Mouse (Mus musculus) kidney, postnatal 0 days (tissue): ENCODE results near the gene Spty2d1. TPM values are rescaled to one million over a fixed set of nuclear protein-coding genes. Genes with fewer than 3 reads are reported as not detected.

Experiments used
- ATAC-seq: fragments of 200-750 bp; cut with Nextera tagmentation; replicated peaks from 2 replicates; pipeline ENCODE4 v1.8.0; 2017; ENCODE audit warnings: low read depth, moderate number of reproducible peaks, moderate TSS enrichment, moderate library complexity; ENCODE audit not compliant: low FRiP score
- DNase-seq: peaks from one replicate; pipeline ENCODE4 v3.0.0-alpha.2; 2016; ENCODE audit warnings: low spot score
- H3K27ac ChIP-seq: fragments of 300-500 bp; sonication (generic); 2 replicates; pipeline ENCODE4 v1.5.1; 2014; ENCODE audit warnings: mild to moderate bottlenecking
- H3K27me3 ChIP-seq: fragments of 300-500 bp; sonication (generic); 2 replicates; pipeline ENCODE4 v1.6.1; 2014; ENCODE audit warnings: low read length, mixed read lengths; ENCODE audit not compliant: insufficient read depth
- H3K36me3 ChIP-seq: fragments of 300-500 bp; sonication (generic); 2 replicates; pipeline ENCODE4 v1.6.1; 2014; ENCODE audit warnings: low read length, mixed read lengths; ENCODE audit not compliant: insufficient read depth
- H3K4me1 ChIP-seq: fragments of 300-500 bp; sonication (generic); replicated peaks from 2 replicates; pipeline ENCODE4 v1.6.1; 2014; ENCODE audit warnings: antibody characterized with exemption, low read length, mixed read lengths; ENCODE audit not compliant: insufficient read depth
- H3K4me2 ChIP-seq: fragments of 300-500 bp; sonication (generic); 2 replicates; pipeline ENCODE4 v1.6.1; 2014; ENCODE audit warnings: mild to moderate bottlenecking, low read length, moderate library complexity, mixed read lengths
- H3K4me3 ChIP-seq: fragments of 300-500 bp; sonication (generic); replicated peaks from 2 replicates; pipeline ENCODE4 v1.5.1; 2014; ENCODE audit warnings: low read depth, low read length
- H3K9ac ChIP-seq: fragments of 300-500 bp; sonication (generic); 2 replicates; pipeline ENCODE4 v1.6.1; 2014; ENCODE audit warnings: low read depth, low read length
- H3K9me3 ChIP-seq: fragments of 300-500 bp; sonication (generic); replicated peaks from 2 replicates; pipeline ENCODE4 v1.6.1; 2016; ENCODE audit warnings: low read length, inconsistent platforms, mixed read lengths
- CTCF ChIP-seq: IDR thresholded peaks from 2 replicates; pipeline ENCODE4 v1.5.1; 2016; ENCODE audit warnings: antibody characterized with exemption, low read depth, mild to moderate bottlenecking, moderate library complexity
- WGBS: fragments of 180-500 bp; shearing (Covaris S2); extraction: QIAGEN DNeasy Blood & Tissue Kit; methylation state at CpG from one replicate; pipeline ENCODE4 v1.1.7; 2014; 5-methylcytosine and 5-hydroxymethylcytosine counted together
- polyA plus RNA-seq: library from polyadenylated mRNA; unstranded; fragments of >200 nt; fragmentation: Nextera tagmentation; extraction: Ambion mirVana; gene quantifications from 2 replicates; pipeline ENCODE4 v1.2.1, GENCODE M21; 2015

Gene Spty2d1
- polyA plus RNA-seq, 1 experiment from 2014 or later, result 13.7 TPM

- no peak for ATAC-seq
- H3K4me2 ChIP-seq, result no peak overlapping the region
- peaks cover 4% of the 10 kb centered on the region; the same call in 1 of the 2 replicates for H3K36me3 ChIP-seq
- H3K27ac ChIP-seq, result no peak overlapping the region
- no peak overlapping the region for H3K9ac ChIP-seq
- no peak overlapping the region for H3K4me3 ChIP-seq
- TF ChIP-seq CTCF, result no peak
- peak; percentile 37 for DNase-seq
- 35% methylated on average over 5 of the region's 5 CpGs for WGBS
- no peaks in the 10 kb centered on the region for H3K9me3 ChIP-seq
- no peaks in the 10 kb centered on the region for H3K27me3 ChIP-seq
- H3K4me1 ChIP-seq, result no peaks in the 10 kb centered on the region
Observed at GRCm38 (mm10) chr7:46986646-46987045, 21.6 kb downstream of the Spty2d1 start.

- WGBS, result 47% methylated on average over 8 of the region's 8 CpGs
- Histone ChIP-seq H3K4me2 (no peak overlapping the region), H3K9ac (no peak overlapping the region), H3K27ac (no peak overlapping the region), H3K4me3 (no peak overlapping the region), H3K36me3 (no peaks in the 10 kb centered on the region), H3K9me3 (no peaks in the 10 kb centered on the region), H3K27me3 (no peaks in the 10 kb centered on the region), H3K4me1 (no peaks in the 10 kb centered on the region)
- ATAC-seq (no peak), DNase-seq (no peak)
- no peak for TF ChIP-seq CTCF
Observed at GRCm38 (mm10) chr7:46985718-46986505, 22.3 kb downstream of the Spty2d1 start.

GRCm38 (mm10) chr7:46983280-46983679, 24.9 kb downstream of the Spty2d1 start, which contains the start of gene Gm9999:
Gene Gm9999, plus strand, starts transcription at chr7:46983580.
- no peak within 1 kb of the TSS for H3K4me2 ChIP-seq
- ATAC-seq, result no peak
- TF ChIP-seq CTCF, result no peak
- no peak within 1 kb of the TSS for H3K27ac ChIP-seq
- DNase-seq, result no peak
- H3K9ac ChIP-seq, result no peak within 1 kb of the TSS
- no peaks in the 10 kb centered on the region for H3K36me3 ChIP-seq
- no peaks in the 10 kb centered on the region for H3K27me3 ChIP-seq
- H3K9me3 ChIP-seq, result no peaks in the 10 kb centered on the region
- no peak within 1 kb of the TSS for H3K4me3 ChIP-seq
- 92% methylated on average over 3 of the region's 3 CpGs for WGBS
- H3K4me1 ChIP-seq, result no peaks in the 10 kb centered on the region

- Histone ChIP-seq H3K9ac (no peak overlapping the region), H3K4me1 (no peaks in the 10 kb centered on the region), H3K27me3 (no peaks in the 10 kb centered on the region), H3K36me3 (no peaks in the 10 kb centered on the region), H3K4me3 (no peak overlapping the region), H3K9me3 (no peaks in the 10 kb centered on the region), H3K27ac (no peak overlapping the region), H3K4me2 (no peak overlapping the region)
- ATAC-seq, result no peak
- WGBS, result 93% methylated on average over 11 of the region's 11 CpGs
- DNase-seq, result no peak
- no peak for TF ChIP-seq CTCF
Observed at GRCm38 (mm10) chr7:46975456-46975855, 32.8 kb downstream of the Spty2d1 start.

GRCm38 (mm10) chr7:46974648-46975047, 33.6 kb downstream of the Spty2d1 start:
- no peak overlapping the region for H3K9ac ChIP-seq
- no peak overlapping the region for H3K4me2 ChIP-seq
- 93% methylated on average over 4 of the region's 4 CpGs for WGBS
- no peaks in the 10 kb centered on the region for H3K9me3 ChIP-seq
- no peaks in the 10 kb centered on the region for H3K27me3 ChIP-seq
- no peaks in the 10 kb centered on the region for H3K4me1 ChIP-seq
- no peak overlapping the region for H3K4me3 ChIP-seq
- TF ChIP-seq CTCF, result no peak
- no peak overlapping the region for H3K27ac ChIP-seq
- no peaks in the 10 kb centered on the region for H3K36me3 ChIP-seq
- DNase-seq (no peak), ATAC-seq (no peak)

GRCm38 (mm10) chr7:46969898-46970297, 38.3 kb downstream of the Spty2d1 start:
- Histone ChIP-seq H3K27ac (no peak overlapping the region), H3K9ac (no peak overlapping the region), H3K4me3 (no peak overlapping the region), H3K4me1 (no peaks in the 10 kb centered on the region), H3K9me3 (no peaks in the 10 kb centered on the region), H3K27me3 (no peaks in the 10 kb centered on the region), H3K36me3 (no peaks in the 10 kb centered on the region), H3K4me2 (no peak overlapping the region)
- TF ChIP-seq CTCF, result no peak
- ATAC-seq (no peak), DNase-seq (no peak)
- 88% methylated on average over 4 of the region's 4 CpGs for WGBS
